Mouse (Mus musculus) ES-E14 (cell line): Measurements from ENCODE around the gene Angptl4. TPM values are rescaled to one million over a fixed set of nuclear protein-coding genes. Genes with fewer than 3 reads are reported as not detected.

Experiments used
- DNase-seq: peaks from one replicate; pipeline ENCODE4 v3.0.0-alpha.2; 2013; ENCODE audit warnings: low read depth, low spot score
- H3K27ac ChIP-seq: 2 replicates; pipeline ENCODE4 v1.5.1; 2012; ENCODE audit warnings: low read depth, mild to moderate bottlenecking, low read length, moderate library complexity, mixed read lengths; ENCODE audit not compliant: poor library complexity, insufficient read depth, severe bottlenecking
- H3K36me3 ChIP-seq: 2 replicates; pipeline ENCODE4 v1.6.1; 2012; ENCODE audit warnings: mild to moderate bottlenecking, low read length, moderate library complexity, mixed read lengths; ENCODE audit not compliant: control insufficient read depth, poor library complexity, insufficient read depth, severe bottlenecking
- H3K4me1 ChIP-seq, 2 experiments: fragments of 150-350 bp in 1 of 2; sonication (generic) in 1 of 2; 2 replicates each; pipeline ENCODE4 v1.6.1; 2012; ENCODE audit warnings: low read length in 2 of 2, mild to moderate bottlenecking in 1 of 2, mixed read lengths in 1 of 2; ENCODE audit not compliant: control insufficient read depth in 2 of 2, insufficient read depth in 2 of 2, poor library complexity in 1 of 2
- H3K4me3 ChIP-seq, 2 experiments: fragments of 150-350 bp in 1 of 2; sonication (generic) in 1 of 2; 2 replicates each; pipeline ENCODE4 v1.5.1; 2012; ENCODE audit warnings: low read length in 2 of 2, low read depth in 1 of 2, mild to moderate bottlenecking in 1 of 2, mixed read lengths in 1 of 2; ENCODE audit not compliant: insufficient read depth in 1 of 2, poor library complexity in 1 of 2, severe bottlenecking in 1 of 2
- H3K9ac ChIP-seq: 2 replicates; pipeline ENCODE4 v1.6.1; 2012; ENCODE audit warnings: low read depth, mild to moderate bottlenecking, low read length, mixed read lengths; ENCODE audit not compliant: poor library complexity, insufficient read depth, severe bottlenecking
- H3K9me3 ChIP-seq: fragments of 150-350 bp; sonication (generic); 2 replicates; pipeline ENCODE4 v1.6.1; 2012; ENCODE audit warnings: low read depth, mild to moderate bottlenecking, low read length; ENCODE audit not compliant: control insufficient read depth, insufficient read depth
- CHD2 ChIP-seq: IDR thresholded peaks from 2 replicates; pipeline ENCODE4 v1.6.1; 2014; ENCODE audit warnings: mild to moderate bottlenecking, low read depth, low read length, inconsistent platforms
- HCFC1 ChIP-seq: IDR thresholded peaks from 2 replicates; pipeline ENCODE4 v1.6.1; 2012; ENCODE audit warnings: low read length, inconsistent platforms, borderline replicate concordance; ENCODE audit not compliant: insufficient read depth
- MAFK ChIP-seq: IDR thresholded peaks from 2 replicates; pipeline ENCODE4 v1.6.1; 2014; ENCODE audit warnings: mild to moderate bottlenecking, low read depth, low read length, inconsistent platforms; ENCODE audit not compliant: insufficient read depth
- ZC3H11A ChIP-seq: IDR thresholded peaks from 2 replicates; pipeline ENCODE4 v1.6.1; 2012; ENCODE audit warnings: low read depth, mild to moderate bottlenecking, inconsistent platforms, low read length, borderline replicate concordance
- ZNF384 ChIP-seq: IDR thresholded peaks from 2 replicates; pipeline ENCODE4 v1.6.1; 2012; ENCODE audit warnings: low read depth, low read length, inconsistent platforms
- in situ Hi-C, 2 experiments: fragments of 600-800 bp; cut with MboI; formaldehyde crosslinking; loops; one replicate each; pipeline ENCODE4 v1.15.1; 2025; ENCODE audit warnings: low sequenced_read_pairs in 2 of 2, inconsistent platforms in 1 of 2; ENCODE audit not compliant: unreplicated experiment in 2 of 2
- total RNA-seq: library from RNA; depleted of rRNA; stranded (reverse); fragments of 300-350 nt; gene quantifications from 2 replicates; pipeline ENCODE4 v1.2.3, GENCODE M21; 2012; rRNA removed

Angptl4 gene
- total RNA-seq = 30.5 and 39.3 TPM in 2 replicates

- H3K4me3 ChIP-seq = peak within 1 kb of the TSS; percentile 56 to 84
- peak within 1 kb of the TSS; percentile 73 for H3K9ac ChIP-seq
- TF ChIP-seq ZC3H11A (no peak), HCFC1 (no peak), MAFK (no peak), ZNF384 (no peak), CHD2 (no peak)
- H3K36me3 ChIP-seq = peaks cover 16% of the 10 kb centered on the region
- H3K4me1 ChIP-seq = peaks cover 3 to 26% of the 10 kb centered on the region in 2 experiments; a peak in 3 of 4 replicates
- DNase-seq = no peak
- no peak within 1 kb of the TSS for H3K27ac ChIP-seq
- in situ Hi-C loops = no loop called here
- H3K9me3 ChIP-seq = no peaks in the 10 kb centered on the region
Measured at GRCm38 (mm10) chr17:33781124-33781977, at the start of gene Angptl4. Gene Angptl4 (minus strand): TSS chr17:33781830.

GRCm38 (mm10) chr17:33829561-33829960 lies 47.9 kb upstream of the Angptl4 start:
- Histone ChIP-seq H3K4me1 (peaks cover 4 to 10% of the 10 kb centered on the region in 2 experiments; a peak in 3 of 4 replicates), H3K9me3 (no peaks in the 10 kb centered on the region), H3K9ac (no peak overlapping the region), H3K4me3 (no peak overlapping the region), H3K36me3 (peaks cover 41% of the 10 kb centered on the region), H3K27ac (no peak overlapping the region)
- in situ Hi-C loops = no loop called here
- DNase-seq = no peak
- TF ChIP-seq MAFK = no peak
- no peak for TF ChIP-seq ZNF384
- TF ChIP-seq CHD2 = no peak
- TF ChIP-seq ZC3H11A = no peak
- TF ChIP-seq HCFC1 = no peak

- Histone ChIP-seq H3K36me3 (peaks cover 41% of the 10 kb centered on the region), H3K4me3 (no peak overlapping the region), H3K9ac (no peak overlapping the region), H3K27ac (no peak overlapping the region), H3K4me1 (peaks cover 4 to 10% of the 10 kb centered on the region in 2 experiments; a peak in 3 of 4 replicates), H3K9me3 (no peaks in the 10 kb centered on the region)
- DNase-seq = no peak
- in situ Hi-C loops = no loop called here
- TF ChIP-seq HCFC1 (no peak), ZC3H11A (no peak), ZNF384 (no peak), MAFK (no peak), CHD2 (no peak)
Measured at GRCm38 (mm10) chr17:33828892-33829291, 47.3 kb upstream of the Angptl4 start.

GRCm38 (mm10) chr17:33826850-33827249 lies 45.2 kb upstream of the Angptl4 start:
- H3K27ac ChIP-seq = no peak overlapping the region
- no peak overlapping the region for H3K9ac ChIP-seq
- TF ChIP-seq ZNF384 = no peak
- no peak for TF ChIP-seq CHD2
- no peak for TF ChIP-seq MAFK
- TF ChIP-seq ZC3H11A = no peak
- TF ChIP-seq HCFC1 = no peak
- DNase-seq = no peak
- peaks cover 51% of the 10 kb centered on the region for H3K36me3 ChIP-seq
- no peak overlapping the region for H3K4me3 ChIP-seq
- in situ Hi-C loops = no loop called here
- H3K4me1 ChIP-seq = peaks cover 8 to 10% of the 10 kb centered on the region in 2 experiments
- H3K9me3 ChIP-seq = no peaks in the 10 kb centered on the region
